Mouse (Mus musculus): ENCODE measurements around the gene Cpa5. TPM values are rescaled to one million over a fixed set of nuclear protein-coding genes. Genes with fewer than 3 reads are reported as not detected.

Gene Cpa5
- polyA plus RNA-seq, 1 experiment from 2014 or later: 0.43 TPM

DNA sequence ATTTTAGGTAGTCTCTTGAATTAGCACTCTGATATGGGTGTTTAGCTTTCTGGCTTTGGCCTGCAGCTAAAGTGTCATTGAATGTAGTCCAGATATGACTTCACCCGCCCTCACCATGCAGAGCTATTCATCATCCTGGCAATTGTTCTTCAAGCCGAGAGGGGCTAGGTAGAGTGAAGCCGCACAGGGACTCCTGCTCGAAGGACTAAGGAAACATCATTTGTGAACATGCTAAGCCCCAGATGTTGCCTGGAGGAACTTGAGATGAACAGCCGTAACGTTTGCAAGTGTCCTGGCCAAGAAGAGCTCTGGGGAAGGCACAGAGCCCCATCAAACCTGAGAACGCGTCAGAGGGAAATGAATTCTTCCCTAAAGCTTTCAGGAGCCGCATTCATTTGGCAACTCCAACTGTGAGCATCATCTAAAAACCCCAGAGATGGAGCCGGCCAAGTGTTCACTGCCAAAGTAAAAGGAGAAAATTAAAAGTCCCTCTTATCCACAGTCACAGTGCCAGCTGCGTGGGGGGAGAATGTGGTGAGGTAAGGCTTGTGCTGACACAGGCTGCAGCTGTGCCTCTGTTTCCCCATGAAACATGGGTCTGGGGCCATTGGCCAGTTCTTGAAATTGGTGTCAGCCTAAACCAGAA lies 39.0 kb downstream of the Cpa5 start:
- Histone ChIP-seq H3K36me3 (no peaks in the 10 kb centered on the region), H3K9ac (no peak overlapping the region), H3K27me3 (no peaks in the 10 kb centered on the region), H3K4me3 (replicated peaks) (no peak overlapping the region), H3K9me3 (replicated peaks) (no peaks in the 10 kb centered on the region), H3K27ac (replicated peaks) (peak overlapping the region; percentile 75), H3K4me1 (peaks cover 47% of the 10 kb centered on the region), H3K4me2 (replicated peaks) (no peak overlapping the region)
- ATAC-seq (ENCODE audit: insufficient number of reproducible peaks, low FRiP score, low TSS enrichment, low read depth): peak; percentile 78
- 46% methylated on average over 11 of the region's 11 CpGs for WGBS

GRCm38 (mm10) chr6:30652425-30653188 lies 41.8 kb downstream of the Cpa5 start:
- Histone ChIP-seq H3K4me1 (peaks cover 59% of the 10 kb centered on the region), H3K27me3 (no peaks in the 10 kb centered on the region), H3K4me3 (replicated peaks) (no peak overlapping the region), H3K9ac (no peak overlapping the region), H3K9me3 (replicated peaks) (no peaks in the 10 kb centered on the region), H3K4me2 (replicated peaks) (no peak overlapping the region), H3K36me3 (no peaks in the 10 kb centered on the region), H3K27ac (replicated peaks) (peak overlapping the region; percentile 87)
- 38% methylated on average over 9 of the region's 9 CpGs for WGBS
- no peak for ATAC-seq (ENCODE audit: insufficient number of reproducible peaks, low FRiP score, low TSS enrichment, low read depth)

DNA sequence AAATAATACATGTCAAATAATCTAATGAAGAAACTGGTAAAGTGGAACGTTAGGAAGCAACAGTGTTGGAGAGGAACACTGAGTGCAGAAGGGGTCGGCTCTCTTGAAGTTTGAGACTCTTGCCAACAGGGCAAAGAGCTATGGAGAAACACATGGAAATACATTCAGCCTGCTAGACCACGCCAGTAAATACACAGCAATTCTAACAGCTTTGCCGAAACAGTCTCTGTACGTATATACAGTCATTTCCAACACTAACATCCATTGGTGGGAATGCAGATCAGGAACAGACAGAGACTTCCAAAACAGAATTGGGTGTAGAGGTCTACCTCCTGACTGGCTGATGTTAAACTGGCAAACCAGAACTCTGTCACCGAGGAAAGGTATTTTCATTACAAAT lies 42.7 kb downstream of the Cpa5 start:
- Histone ChIP-seq H3K9ac (no peak overlapping the region), H3K4me1 (peaks cover 58% of the 10 kb centered on the region)
- ATAC-seq (ENCODE audit: insufficient number of reproducible peaks, low FRiP score, low TSS enrichment, low read depth): no peak

DNA sequence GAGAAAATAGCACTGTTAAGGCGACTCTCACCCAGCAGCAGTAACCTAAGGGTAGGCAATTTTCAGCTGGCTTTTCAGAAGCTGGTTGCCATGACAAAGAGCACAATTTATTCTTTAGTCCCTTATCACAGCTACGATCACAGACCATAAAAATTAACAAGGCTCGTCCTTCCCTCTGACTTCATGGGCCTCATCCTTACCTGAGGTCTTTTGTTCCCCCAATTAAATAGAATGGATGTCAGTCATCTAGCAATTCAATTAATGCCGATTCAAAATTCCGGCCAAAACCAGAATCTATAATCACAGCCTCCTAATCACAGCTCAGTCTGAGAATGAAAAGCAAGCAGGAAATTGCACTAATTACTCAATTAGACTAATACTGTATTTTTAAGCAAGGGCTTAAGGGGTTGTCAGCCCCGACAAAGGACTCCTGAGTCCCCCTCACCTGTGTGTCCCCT lies 43.6 kb downstream of the Cpa5 start:
- H3K27ac ChIP-seq (replicated peaks): peak overlapping the region; percentile 87
- no peaks in the 10 kb centered on the region for H3K27me3 ChIP-seq
- H3K36me3 ChIP-seq: no peaks in the 10 kb centered on the region
- H3K4me3 ChIP-seq (replicated peaks): no peak overlapping the region
- no peak overlapping the region for H3K4me2 ChIP-seq (replicated peaks)
- H3K4me1 ChIP-seq: peaks cover 49% of the 10 kb centered on the region
- H3K9ac ChIP-seq: no peak overlapping the region
- no peak for ATAC-seq (ENCODE audit: insufficient number of reproducible peaks, low FRiP score, low TSS enrichment, low read depth)
- H3K9me3 ChIP-seq (replicated peaks): no peaks in the 10 kb centered on the region
- WGBS: 49% methylated on average over 6 of the region's 6 CpGs

More for the DNA sequence above, 42.7 kb downstream of the Cpa5 start:
- no peaks in the 10 kb centered on the region for H3K27me3 ChIP-seq
- peak overlapping the region; percentile 87 for H3K27ac ChIP-seq (replicated peaks)
- 56% methylated on average over 6 of the region's 6 CpGs for WGBS
- H3K4me2 ChIP-seq (replicated peaks): no peak overlapping the region
- H3K36me3 ChIP-seq: no peaks in the 10 kb centered on the region
- H3K9me3 ChIP-seq (replicated peaks): no peaks in the 10 kb centered on the region
- no peak overlapping the region for H3K4me3 ChIP-seq (replicated peaks)

- Histone ChIP-seq H3K27me3 (no peaks in the 10 kb centered on the region), H3K36me3 (no peaks in the 10 kb centered on the region), H3K9me3 (replicated peaks) (no peaks in the 10 kb centered on the region), H3K4me2 (replicated peaks) (no peak overlapping the region), H3K27ac (replicated peaks) (peak overlapping the region; percentile 87), H3K9ac (no peak overlapping the region), H3K4me1 (peaks cover 44% of the 10 kb centered on the region), H3K4me3 (replicated peaks) (no peak overlapping the region)
- ATAC-seq (ENCODE audit: insufficient number of reproducible peaks, low FRiP score, low TSS enrichment, low read depth): no peak
- 77% methylated on average over 3 of the region's 3 CpGs for WGBS
Observed at GRCm38 (mm10) chr6:30654932-30655331, 44.1 kb downstream of the Cpa5 start.

GRCm38 (mm10) chr6:30657279-30657678 lies 46.5 kb downstream of the Cpa5 start:
- ATAC-seq (ENCODE audit: insufficient number of reproducible peaks, low FRiP score, low TSS enrichment, low read depth): no peak
- Histone ChIP-seq H3K9me3 (replicated peaks) (no peaks in the 10 kb centered on the region), H3K4me1 (peaks cover 49% of the 10 kb centered on the region), H3K27me3 (no peaks in the 10 kb centered on the region), H3K27ac (replicated peaks) (peak overlapping the region; percentile 87), H3K4me3 (replicated peaks) (no peak overlapping the region), H3K36me3 (no peaks in the 10 kb centered on the region), H3K4me2 (replicated peaks) (no peak overlapping the region), H3K9ac (no peak overlapping the region)
- 87% methylated on average over 12 of the region's 12 CpGs for WGBS

DNA sequence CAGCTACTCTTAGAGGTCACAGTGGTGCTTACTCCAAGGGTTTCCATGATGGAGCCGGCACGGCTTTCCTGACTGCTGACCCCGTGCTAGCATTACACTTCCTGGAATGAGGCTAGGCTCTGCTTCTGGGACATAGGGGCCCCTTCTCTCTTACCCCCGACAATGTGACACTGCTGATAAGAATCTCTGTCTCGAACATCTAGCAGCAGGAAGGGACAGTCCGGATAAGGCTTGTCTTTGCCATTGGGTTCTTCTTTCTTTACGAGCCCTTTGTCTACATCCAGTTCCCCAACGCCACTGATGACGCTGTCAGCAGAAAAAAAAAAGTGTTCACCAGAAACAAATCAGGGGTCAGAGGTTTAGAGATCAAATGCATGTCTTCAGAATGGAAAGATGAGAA lies 47.8 kb downstream of the Cpa5 start:
- Histone ChIP-seq H3K27ac (replicated peaks) (no peak overlapping the region), H3K4me2 (replicated peaks) (no peak overlapping the region), H3K9ac (no peak overlapping the region), H3K4me3 (replicated peaks) (no peak overlapping the region), H3K9me3 (replicated peaks) (no peaks in the 10 kb centered on the region), H3K36me3 (no peaks in the 10 kb centered on the region), H3K4me1 (peaks cover 38% of the 10 kb centered on the region), H3K27me3 (no peaks in the 10 kb centered on the region)
- no peak for ATAC-seq (ENCODE audit: insufficient number of reproducible peaks, low FRiP score, low TSS enrichment, low read depth)
- WGBS: 71% methylated on average over 9 of the region's 9 CpGs

DNA sequence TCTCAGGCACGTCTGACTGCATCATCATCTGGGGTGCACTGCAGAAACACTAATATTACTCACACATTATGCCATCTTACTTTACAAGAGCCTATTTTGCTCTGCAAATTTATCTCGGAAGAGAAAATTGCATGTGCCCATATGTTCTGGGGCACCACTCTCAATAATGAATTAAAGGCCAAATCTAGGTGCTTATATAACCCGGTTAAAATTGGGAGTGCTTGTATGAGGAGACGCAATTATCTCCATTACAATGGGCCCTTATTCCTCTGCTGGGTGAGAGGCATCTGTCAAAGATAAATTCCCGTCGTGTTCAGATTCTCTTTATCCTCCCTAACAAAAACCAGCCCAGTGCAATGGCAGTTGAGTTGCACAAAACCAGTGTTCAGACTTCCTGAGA lies 54.0 kb downstream of the Cpa5 start:
- no peaks in the 10 kb centered on the region for H3K36me3 ChIP-seq
- H3K4me3 ChIP-seq (replicated peaks): no peak overlapping the region
- no peak overlapping the region for H3K9ac ChIP-seq
- no peak overlapping the region for H3K4me2 ChIP-seq (replicated peaks)
- ATAC-seq (ENCODE audit: insufficient number of reproducible peaks, low FRiP score, low TSS enrichment, low read depth): no peak
- no peaks in the 10 kb centered on the region for H3K9me3 ChIP-seq (replicated peaks)
- H3K27ac ChIP-seq (replicated peaks): peak overlapping the region; percentile 69
- WGBS: 33% methylated on average over 6 of the region's 6 CpGs
- H3K27me3 ChIP-seq: no peaks in the 10 kb centered on the region
- peaks cover 36% of the 10 kb centered on the region for H3K4me1 ChIP-seq

DNA sequence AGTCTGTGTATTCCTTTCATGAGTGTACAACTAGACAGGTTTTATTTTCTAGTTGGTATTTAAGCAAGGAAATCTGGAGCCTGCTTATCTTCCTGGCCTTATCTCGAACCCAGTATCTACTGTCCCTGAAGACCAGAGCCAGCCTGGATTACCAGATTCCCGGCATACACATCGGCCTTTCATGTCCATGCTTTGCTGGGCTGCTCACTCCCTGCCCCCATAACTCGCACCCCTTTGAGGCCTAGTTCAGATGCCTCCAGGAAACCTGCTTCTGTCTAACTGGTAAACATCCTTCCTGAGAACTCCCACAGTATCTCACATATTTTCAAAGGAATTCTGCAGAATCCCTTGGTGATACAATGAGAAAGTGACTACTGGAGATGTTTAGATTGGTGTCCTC lies 54.5 kb downstream of the Cpa5 start:
- Histone ChIP-seq H3K4me3 (replicated peaks) (no peak overlapping the region), H3K9me3 (replicated peaks) (no peaks in the 10 kb centered on the region), H3K36me3 (no peaks in the 10 kb centered on the region), H3K27ac (replicated peaks) (peak overlapping the region; percentile 69), H3K4me1 (peaks cover 40% of the 10 kb centered on the region), H3K27me3 (no peaks in the 10 kb centered on the region), H3K4me2 (replicated peaks) (no peak overlapping the region), H3K9ac (no peak overlapping the region)
- WGBS: 22% methylated on average over 4 of the region's 4 CpGs
- no peak for ATAC-seq (ENCODE audit: insufficient number of reproducible peaks, low FRiP score, low TSS enrichment, low read depth)

GRCm38 (mm10) chr6:30666043-30666442 lies 55.2 kb downstream of the Cpa5 start:
- WGBS: 45% methylated on average over 6 of the region's 6 CpGs
- no peak overlapping the region for H3K9ac ChIP-seq
- no peak overlapping the region for H3K4me2 ChIP-seq (replicated peaks)
- no peak for ATAC-seq (ENCODE audit: insufficient number of reproducible peaks, low FRiP score, low TSS enrichment, low read depth)
- peak overlapping the region; percentile 36 for H3K27ac ChIP-seq (replicated peaks)
- no peaks in the 10 kb centered on the region for H3K9me3 ChIP-seq (replicated peaks)
- H3K27me3 ChIP-seq: no peaks in the 10 kb centered on the region
- peaks cover 41% of the 10 kb centered on the region for H3K4me1 ChIP-seq
- no peak overlapping the region for H3K4me3 ChIP-seq (replicated peaks)
- H3K36me3 ChIP-seq: no peaks in the 10 kb centered on the region

- peak; percentile 61; the same call in 1 of the 2 replicates for ATAC-seq (ENCODE audit: insufficient number of reproducible peaks, low FRiP score, low TSS enrichment, low read depth)
- H3K9ac ChIP-seq: no peak overlapping the region
- H3K4me3 ChIP-seq (replicated peaks): no peak overlapping the region
- no peak overlapping the region for H3K4me2 ChIP-seq (replicated peaks)
- peaks cover 46% of the 10 kb centered on the region for H3K4me1 ChIP-seq
- no peaks in the 10 kb centered on the region for H3K27me3 ChIP-seq
- H3K27ac ChIP-seq (replicated peaks): peak overlapping the region; percentile 73
- WGBS: 21% methylated on average over 5 of the region's 5 CpGs
- no peaks in the 10 kb centered on the region for H3K36me3 ChIP-seq
- no peaks in the 10 kb centered on the region for H3K9me3 ChIP-seq (replicated peaks)
Observed at GRCm38 (mm10) chr6:30667585-30667984, 56.8 kb downstream of the Cpa5 start.

Measured in embryonic facial prominence, embryonic 15.5 days (tissue).